Mouse (Mus musculus) liver, embryonic 12.5 days (tissue): ENCODE measurements around the gene Hoxd3. TPM values are rescaled to one million over a fixed set of nuclear protein-coding genes. Genes with fewer than 3 reads are reported as not detected.
A peak's percentile ranks its signal among the peaks of the same experiment; 100 is the strongest.

ENCODE experiments used
- ATAC-seq: fragments of 200-750 bp; cut with Nextera tagmentation; 2 replicates; pipeline ENCODE4 v1.8.0; 2017; ENCODE audit warnings: moderate number of reproducible peaks, mild to moderate bottlenecking, moderate library complexity
- H3K27ac ChIP-seq: fragments of 300-500 bp; sonication (generic); 2 replicates; pipeline ENCODE4 v1.5.1; 2016; ENCODE audit warnings: mild to moderate bottlenecking
- H3K27me3 ChIP-seq: fragments of 300-500 bp; sonication (generic); replicated peaks from 2 replicates; pipeline ENCODE4 v1.6.1; 2016; ENCODE audit warnings: mild to moderate bottlenecking, moderate library complexity
- H3K36me3 ChIP-seq: fragments of 300-500 bp; sonication (generic); 2 replicates; pipeline ENCODE4 v1.6.1; 2016; ENCODE audit warnings: mild to moderate bottlenecking, moderate library complexity
- H3K4me1 ChIP-seq: fragments of 300-500 bp; sonication (generic); 2 replicates; pipeline ENCODE4 v1.6.1; 2016
- H3K4me2 ChIP-seq: fragments of 300-500 bp; sonication (generic); 2 replicates; pipeline ENCODE4 v1.6.1; 2016; ENCODE audit warnings: mild to moderate bottlenecking, moderate library complexity
- H3K4me3 ChIP-seq: fragments of 300-500 bp; sonication (generic); 2 replicates; pipeline ENCODE4 v1.5.1; 2016; ENCODE audit warnings: mild to moderate bottlenecking, moderate library complexity
- H3K9ac ChIP-seq: fragments of 300-500 bp; sonication (generic); 2 replicates; pipeline ENCODE4 v1.6.1; 2016; ENCODE audit warnings: mild to moderate bottlenecking, moderate library complexity
- H3K9me3 ChIP-seq: fragments of 300-500 bp; sonication (generic); replicated peaks from 2 replicates; pipeline ENCODE4 v1.6.1; 2016; ENCODE audit warnings: mild to moderate bottlenecking, moderate library complexity
- WGBS: fragments of 180-500 bp; shearing (Covaris S2); methylation state at CpG from one replicate; pipeline ENCODE4 v1.1.7; 2016; ENCODE audit not compliant: insufficient replicate concordance; 5-methylcytosine and 5-hydroxymethylcytosine counted together
- polyA plus RNA-seq: library from polyadenylated mRNA; unstranded; fragments of >200 nt; fragmentation: Nextera tagmentation; extraction: Ambion mirVana; gene quantifications from 2 replicates; pipeline ENCODE4 v1.2.1, GENCODE M21; 2016

Hoxd3 gene
- polyA plus RNA-seq, 1 experiment from 2014 or later = 0.18 TPM

GRCm38 (mm10) chr2:74738623-74739475, 27.1 kb downstream of the Hoxd3 start:
- Histone ChIP-seq H3K9me3 (no peaks in the 10 kb centered on the region), H3K4me3 (no peak overlapping the region), H3K27ac (no peak overlapping the region), H3K4me1 (no peaks in the 10 kb centered on the region), H3K9ac (no peak overlapping the region), H3K36me3 (no peaks in the 10 kb centered on the region), H3K4me2 (no peak overlapping the region), H3K27me3 (peaks cover 97% of the 10 kb centered on the region)
- ATAC-seq = no peak
- WGBS = 4% methylated on average over 20 of the region's 20 CpGs

GRCm38 (mm10) chr2:74739476-74739800, 27.7 kb downstream of the Hoxd3 start:
- Histone ChIP-seq H3K9me3 (no peaks in the 10 kb centered on the region), H3K36me3 (no peaks in the 10 kb centered on the region), H3K9ac (no peak overlapping the region), H3K27me3 (peaks cover 97% of the 10 kb centered on the region), H3K4me2 (no peak overlapping the region), H3K27ac (no peak overlapping the region), H3K4me1 (no peaks in the 10 kb centered on the region), H3K4me3 (no peak overlapping the region)
- no peak for ATAC-seq
- 8% methylated on average over 2 of the region's 2 CpGs for WGBS

- Histone ChIP-seq H3K9ac (no peak overlapping the region), H3K4me3 (no peak overlapping the region), H3K36me3 (no peaks in the 10 kb centered on the region), H3K27ac (no peak overlapping the region), H3K27me3 (peaks cover 97% of the 10 kb centered on the region), H3K9me3 (no peaks in the 10 kb centered on the region), H3K4me1 (no peaks in the 10 kb centered on the region), H3K4me2 (no peak overlapping the region)
- WGBS = 9% methylated on average over 14 of the region's 14 CpGs
- no peak for ATAC-seq
Measured at GRCm38 (mm10) chr2:74739869-74740268, 28.1 kb downstream of the Hoxd3 start.

GRCm38 (mm10) chr2:74740311-74741091, 28.8 kb downstream of the Hoxd3 start:
- Histone ChIP-seq H3K4me2 (no peak overlapping the region), H3K4me1 (no peaks in the 10 kb centered on the region), H3K9me3 (no peaks in the 10 kb centered on the region), H3K27me3 (peaks cover 97% of the 10 kb centered on the region), H3K4me3 (no peak overlapping the region), H3K36me3 (no peaks in the 10 kb centered on the region), H3K9ac (no peak overlapping the region), H3K27ac (no peak overlapping the region)
- ATAC-seq = no peak
- WGBS = 3% methylated on average over 43 of the region's 43 CpGs

GRCm38 (mm10) chr2:74741252-74741978, 29.7 kb downstream of the Hoxd3 start:
- no peaks in the 10 kb centered on the region for H3K9me3 ChIP-seq
- no peak for ATAC-seq

GRCm38 (mm10) chr2:74741979-74742277, 30.2 kb downstream of the Hoxd3 start:
- H3K36me3 ChIP-seq = no peaks in the 10 kb centered on the region
- peaks cover 97% of the 10 kb centered on the region for H3K27me3 ChIP-seq
- H3K9me3 ChIP-seq = no peaks in the 10 kb centered on the region
- no peak for ATAC-seq
- H3K4me2 ChIP-seq = no peak overlapping the region
- H3K4me3 ChIP-seq = no peak overlapping the region
- H3K4me1 ChIP-seq = 0 out of 2 replicates have a peak, but pooled peaks cover 4% of the 10 kb centered on the region
- H3K27ac ChIP-seq = no peak overlapping the region
- H3K9ac ChIP-seq = no peak overlapping the region

More at GRCm38 (mm10) chr2:74741252-74741978, 29.7 kb downstream of the Hoxd3 start:
- Histone ChIP-seq H3K4me2 (no peak overlapping the region), H3K4me1 (no peaks in the 10 kb centered on the region), H3K27ac (no peak overlapping the region), H3K4me3 (no peak overlapping the region), H3K27me3 (peaks cover 97% of the 10 kb centered on the region), H3K36me3 (no peaks in the 10 kb centered on the region), H3K9ac (no peak overlapping the region)
- WGBS = 35% methylated on average over 2 of the region's 3 CpGs

GRCm38 (mm10) chr2:74745540-74746297, 34.0 kb downstream of the Hoxd3 start:
- 0 out of 2 replicates have a peak, but pooled peaks cover 12% of the 10 kb centered on the region for H3K4me1 ChIP-seq
- H3K36me3 ChIP-seq = no peaks in the 10 kb centered on the region
- no peak overlapping the region for H3K27ac ChIP-seq
- no peak for ATAC-seq
- H3K9ac ChIP-seq = no peak overlapping the region
- WGBS = 13% methylated on average over 6 of the region's 6 CpGs
- H3K27me3 ChIP-seq = peaks cover 97% of the 10 kb centered on the region
- H3K4me2 ChIP-seq = no peak overlapping the region
- H3K9me3 ChIP-seq = no peaks in the 10 kb centered on the region
- no peak overlapping the region for H3K4me3 ChIP-seq

- WGBS = 2% methylated on average over 58 of the region's 58 CpGs
- Histone ChIP-seq H3K9ac (no peak overlapping the region), H3K27ac (no peak overlapping the region), H3K9me3 (no peaks in the 10 kb centered on the region), H3K27me3 (peaks cover 97% of the 10 kb centered on the region), H3K36me3 (no peaks in the 10 kb centered on the region), H3K4me3 (no peak overlapping the region), H3K4me1 (0 out of 2 replicates have a peak, but pooled peaks cover 12% of the 10 kb centered on the region), H3K4me2 (peak overlapping the region; percentile 14; the same call in 1 of the 2 replicates)
- no peak for ATAC-seq
Measured at GRCm38 (mm10) chr2:74746298-74746921, 34.7 kb downstream of the Hoxd3 start.

- no peak for ATAC-seq
- no peaks in the 10 kb centered on the region for H3K9me3 ChIP-seq
- H3K4me2 ChIP-seq = no peak overlapping the region
- H3K4me3 ChIP-seq = no peak overlapping the region
- no peak overlapping the region for H3K27ac ChIP-seq
- 7% methylated on average over 24 of the region's 24 CpGs for WGBS
- no peak overlapping the region for H3K9ac ChIP-seq
- 0 out of 2 replicates have a peak, but pooled peaks cover 12% of the 10 kb centered on the region for H3K4me1 ChIP-seq
- H3K27me3 ChIP-seq = peaks cover 97% of the 10 kb centered on the region
- no peaks in the 10 kb centered on the region for H3K36me3 ChIP-seq
Measured at GRCm38 (mm10) chr2:74747006-74747405, 35.3 kb downstream of the Hoxd3 start.

GRCm38 (mm10) chr2:74747661-74748141, 36.0 kb downstream of the Hoxd3 start:
- H3K9me3 ChIP-seq = no peaks in the 10 kb centered on the region
- no peak overlapping the region for H3K9ac ChIP-seq
- H3K4me3 ChIP-seq = no peak overlapping the region
- H3K4me2 ChIP-seq = no peak overlapping the region
- H3K4me1 ChIP-seq = 0 out of 2 replicates have a peak, but pooled peaks cover 12% of the 10 kb centered on the region
- WGBS = 22% methylated on average over 11 of the region's 11 CpGs
- peaks cover 98% of the 10 kb centered on the region for H3K27me3 ChIP-seq
- no peaks in the 10 kb centered on the region for H3K36me3 ChIP-seq
- no peak overlapping the region for H3K27ac ChIP-seq
- ATAC-seq = no peak

GRCm38 (mm10) chr2:74748436-74748995, 36.8 kb downstream of the Hoxd3 start:
- 15% methylated on average over 9 of the region's 9 CpGs for WGBS
- no peak overlapping the region for H3K9ac ChIP-seq
- H3K27ac ChIP-seq = no peak overlapping the region
- no peak overlapping the region for H3K4me2 ChIP-seq
- H3K9me3 ChIP-seq = no peaks in the 10 kb centered on the region
- 0 out of 2 replicates have a peak, but pooled peaks cover 12% of the 10 kb centered on the region for H3K4me1 ChIP-seq
- no peak overlapping the region for H3K4me3 ChIP-seq
- ATAC-seq = no peak
- H3K27me3 ChIP-seq = peaks cover 100% of the 10 kb centered on the region
- H3K36me3 ChIP-seq = no peaks in the 10 kb centered on the region
